Mouse (Mus musculus): ENCODE measurements around the gene Atp8a2. TPM values are rescaled to one million over a fixed set of nuclear protein-coding genes. Genes with fewer than 3 reads are reported as not detected.

The Atp8a2 gene
- polyA plus RNA-seq, 1 experiment, result 0.16 TPM

- Histone ChIP-seq H3K4me1 (ENCODE audit: control insufficient read depth, insufficient read depth, low read length) (no peaks in the 10 kb centered on the region), H3K27ac (ENCODE audit: insufficient read depth, low read depth, low read length) (no peak overlapping the region), H3K4me3 (ENCODE audit: insufficient read depth, low read length) (no peak overlapping the region)
- TF ChIP-seq CTCF (IDR thresholded peaks at IDR 0.05; ENCODE audit: low read depth, low read length) (no peak), POLR2A (IDR thresholded peaks at IDR 0.05; ENCODE audit: borderline replicate concordance, low read depth, low read length) (no peak)
These were observed 481.1 kb downstream of the Atp8a2 start for GRCm38 (mm10) chr14:59715695-59716442.

- Histone ChIP-seq H3K4me1 (ENCODE audit: control insufficient read depth, insufficient read depth, low read length) (no peaks in the 10 kb centered on the region), H3K27ac (ENCODE audit: insufficient read depth, low read depth, low read length) (no peak overlapping the region), H3K4me3 (ENCODE audit: insufficient read depth, low read length) (no peak overlapping the region)
- no peak for TF ChIP-seq CTCF (IDR thresholded peaks at IDR 0.05; ENCODE audit: low read depth, low read length)
- TF ChIP-seq POLR2A (IDR thresholded peaks at IDR 0.05; ENCODE audit: borderline replicate concordance, low read depth, low read length), result no peak
These were observed 487.3 kb downstream of the Atp8a2 start for GRCm38 (mm10) chr14:59709505-59710335.

- TF ChIP-seq POLR2A (IDR thresholded peaks at IDR 0.05; ENCODE audit: borderline replicate concordance, low read depth, low read length), result no peak
- no peak for TF ChIP-seq CTCF (IDR thresholded peaks at IDR 0.05; ENCODE audit: low read depth, low read length)
- no peak overlapping the region for H3K4me3 ChIP-seq (ENCODE audit: insufficient read depth, low read length)
These were observed 489.0 kb downstream of the Atp8a2 start for GRCm38 (mm10) chr14:59708009-59708408.

GRCm38 (mm10) chr14:59705326-59706058 lies 491.5 kb downstream of the Atp8a2 start:
- H3K27ac ChIP-seq (ENCODE audit: insufficient read depth, low read depth, low read length), result no peak overlapping the region
- TF ChIP-seq CTCF (IDR thresholded peaks at IDR 0.05; ENCODE audit: low read depth, low read length) (no peak), POLR2A (IDR thresholded peaks at IDR 0.05; ENCODE audit: borderline replicate concordance, low read depth, low read length) (no peak)
- H3K4me3 ChIP-seq (ENCODE audit: insufficient read depth, low read length), result no peak overlapping the region
- H3K4me1 ChIP-seq (ENCODE audit: control insufficient read depth, insufficient read depth, low read length), result no peaks in the 10 kb centered on the region

More at GRCm38 (mm10) chr14:59708009-59708408, 489.0 kb downstream of the Atp8a2 start:
- H3K27ac ChIP-seq (ENCODE audit: insufficient read depth, low read depth, low read length), result no peak overlapping the region
- no peaks in the 10 kb centered on the region for H3K4me1 ChIP-seq (ENCODE audit: control insufficient read depth, insufficient read depth, low read length)

GRCm38 (mm10) chr14:59701492-59701891 lies 495.5 kb downstream of the Atp8a2 start:
- H3K4me3 ChIP-seq (ENCODE audit: insufficient read depth, low read length), result no peak overlapping the region
- no peak overlapping the region for H3K27ac ChIP-seq (ENCODE audit: insufficient read depth, low read depth, low read length)
- TF ChIP-seq CTCF (IDR thresholded peaks at IDR 0.05; ENCODE audit: low read depth, low read length) (no peak), POLR2A (IDR thresholded peaks at IDR 0.05; ENCODE audit: borderline replicate concordance, low read depth, low read length) (no peak)
- no peaks in the 10 kb centered on the region for H3K4me1 ChIP-seq (ENCODE audit: control insufficient read depth, insufficient read depth, low read length)

GRCm38 (mm10) chr14:59695160-59695559 lies 501.8 kb downstream of the Atp8a2 start:
- no peak overlapping the region for H3K27ac ChIP-seq (ENCODE audit: insufficient read depth, low read depth, low read length)
- TF ChIP-seq CTCF (IDR thresholded peaks at IDR 0.05; ENCODE audit: low read depth, low read length), result no peak
- TF ChIP-seq POLR2A (IDR thresholded peaks at IDR 0.05; ENCODE audit: borderline replicate concordance, low read depth, low read length), result no peak
- H3K4me3 ChIP-seq (ENCODE audit: insufficient read depth, low read length), result no peak overlapping the region
- H3K4me1 ChIP-seq (ENCODE audit: control insufficient read depth, insufficient read depth, low read length), result no peaks in the 10 kb centered on the region

GRCm38 (mm10) chr14:59692164-59692563 lies 504.8 kb downstream of the Atp8a2 start:
- H3K4me1 ChIP-seq (ENCODE audit: control insufficient read depth, insufficient read depth, low read length), result no peaks in the 10 kb centered on the region
- H3K4me3 ChIP-seq (ENCODE audit: insufficient read depth, low read length), result no peak overlapping the region
- TF ChIP-seq POLR2A (IDR thresholded peaks at IDR 0.05; ENCODE audit: borderline replicate concordance, low read depth, low read length), result no peak
- no peak overlapping the region for H3K27ac ChIP-seq (ENCODE audit: insufficient read depth, low read depth, low read length)

GRCm38 (mm10) chr14:59691402-59691801 lies 505.6 kb downstream of the Atp8a2 start:
- TF ChIP-seq POLR2A (IDR thresholded peaks at IDR 0.05; ENCODE audit: borderline replicate concordance, low read depth, low read length), result no peak
- no peak for TF ChIP-seq CTCF (IDR thresholded peaks at IDR 0.05; ENCODE audit: low read depth, low read length)
- H3K4me1 ChIP-seq (ENCODE audit: control insufficient read depth, insufficient read depth, low read length), result no peaks in the 10 kb centered on the region
- H3K27ac ChIP-seq (ENCODE audit: insufficient read depth, low read depth, low read length), result no peak overlapping the region
- no peak overlapping the region for H3K4me3 ChIP-seq (ENCODE audit: insufficient read depth, low read length)

GRCm38 (mm10) chr14:59690954-59691353 lies 506.0 kb downstream of the Atp8a2 start:
- Histone ChIP-seq H3K4me1 (ENCODE audit: control insufficient read depth, insufficient read depth, low read length) (no peaks in the 10 kb centered on the region), H3K27ac (ENCODE audit: insufficient read depth, low read depth, low read length) (no peak overlapping the region), H3K4me3 (ENCODE audit: insufficient read depth, low read length) (no peak overlapping the region)
- no peak for TF ChIP-seq CTCF (IDR thresholded peaks at IDR 0.05; ENCODE audit: low read depth, low read length)
- TF ChIP-seq POLR2A (IDR thresholded peaks at IDR 0.05; ENCODE audit: borderline replicate concordance, low read depth, low read length), result no peak
